Mouse (Mus musculus) intestine, postnatal 0 days (tissue): ENCODE measurements around the gene Acpp. TPM values are rescaled to one million over a fixed set of nuclear protein-coding genes. Genes with fewer than 3 reads are reported as not detected.

Experiments
- ATAC-seq: fragments of 200-750 bp; cut with Nextera tagmentation; 2 replicates; pipeline ENCODE4 v1.8.0; 2017; ENCODE audit warnings: mild to moderate bottlenecking, moderate TSS enrichment, moderate library complexity
- H3K27ac ChIP-seq: fragments of 300-500 bp; sonication (generic); 2 replicates; pipeline ENCODE4 v1.5.1; 2014; ENCODE audit warnings: mild to moderate bottlenecking, low read depth, low read length, moderate library complexity
- H3K27me3 ChIP-seq: fragments of 300-500 bp; sonication (generic); replicated peaks from 2 replicates; pipeline ENCODE4 v1.6.1; 2014; ENCODE audit warnings: low read length, mixed read lengths; ENCODE audit not compliant: control insufficient read depth, insufficient read depth
- H3K36me3 ChIP-seq: fragments of 300-500 bp; sonication (generic); 2 replicates; pipeline ENCODE4 v1.6.1; 2014; ENCODE audit warnings: mild to moderate bottlenecking, moderate library complexity; ENCODE audit not compliant: control insufficient read depth, insufficient read depth
- H3K4me1 ChIP-seq: fragments of 300-500 bp; sonication (generic); replicated peaks from 2 replicates; pipeline ENCODE4 v1.6.1; 2014; ENCODE audit warnings: antibody characterized with exemption, low read length, mixed read lengths; ENCODE audit not compliant: control insufficient read depth, insufficient read depth
- H3K4me2 ChIP-seq: fragments of 300-500 bp; sonication (generic); replicated peaks from 2 replicates; pipeline ENCODE4 v1.6.1; 2014; ENCODE audit warnings: low read depth, mild to moderate bottlenecking, moderate library complexity
- H3K4me3 ChIP-seq: fragments of 300-500 bp; sonication (generic); 2 replicates; pipeline ENCODE4 v1.5.1; 2014; ENCODE audit warnings: low read depth, low read length
- H3K9ac ChIP-seq: fragments of 300-500 bp; sonication (generic); 2 replicates; pipeline ENCODE4 v1.6.1; 2014; ENCODE audit warnings: mild to moderate bottlenecking, low read depth, low read length
- H3K9me3 ChIP-seq: fragments of 300-500 bp; sonication (generic); 2 replicates; pipeline ENCODE4 v1.6.1; 2016; ENCODE audit warnings: mixed run types; ENCODE audit not compliant: control insufficient read depth
- CTCF ChIP-seq: sonication (generic); IDR thresholded peaks from 2 replicates; pipeline ENCODE4 v1.5.1; 2016; ENCODE audit warnings: low read depth, mild to moderate bottlenecking, control low read depth, antibody characterized with exemption, moderate library complexity
- WGBS: fragments of 180-500 bp; shearing (Covaris S2); extraction: QIAGEN DNeasy Blood & Tissue Kit; methylation state at CpG from one replicate; pipeline ENCODE4 v1.1.7; 2014; 5-methylcytosine and 5-hydroxymethylcytosine counted together
- polyA plus RNA-seq: library from polyadenylated mRNA; unstranded; fragments of >200 nt; fragmentation: Nextera tagmentation; extraction: Ambion mirVana; gene quantifications from 2 replicates; pipeline ENCODE4 v1.2.1, GENCODE M21; 2015

The Acpp gene
- polyA plus RNA-seq, 1 experiment from 2014 or later, result 3.6 TPM

DNA sequence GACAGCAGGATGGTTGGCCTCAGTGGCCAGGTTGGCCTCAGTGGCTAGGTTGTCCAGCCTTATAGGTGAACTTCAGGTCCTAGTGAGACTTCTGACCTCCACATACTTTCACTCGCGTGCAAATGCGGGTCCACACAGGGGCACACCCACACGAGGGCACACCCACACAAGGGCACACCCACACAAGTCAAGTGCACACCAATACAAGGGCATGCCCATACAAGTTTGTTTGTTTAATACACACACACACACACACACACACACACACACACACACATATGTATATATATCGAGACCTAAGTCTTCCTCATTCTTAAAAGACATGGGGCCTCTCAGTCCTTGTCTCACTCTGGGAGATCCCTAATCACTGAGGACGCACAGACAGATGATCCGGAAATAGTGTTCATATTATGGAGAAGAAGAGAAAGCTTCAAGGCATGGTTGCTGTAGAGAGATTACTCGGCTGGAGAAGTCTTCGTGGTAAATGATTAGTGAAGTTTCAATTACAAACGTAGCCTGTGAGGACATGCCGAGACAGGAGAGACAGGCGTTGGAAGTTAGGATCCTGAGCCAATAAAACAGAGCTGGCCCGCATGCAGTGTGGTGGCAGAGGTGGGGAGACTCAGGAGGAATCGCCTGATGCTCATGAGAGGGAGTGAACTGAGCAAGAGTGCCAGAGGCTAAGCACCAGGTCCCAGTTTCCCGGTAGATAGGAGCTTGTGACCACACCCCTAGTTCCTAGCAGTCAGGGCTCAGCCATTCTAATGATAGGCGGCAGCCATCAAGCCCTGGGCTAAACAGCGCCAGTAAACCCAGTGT lies 23.7 kb upstream of the Acpp start:
- Histone ChIP-seq H3K27ac (peak overlapping the region; percentile 60), H3K27me3 (no peaks in the 10 kb centered on the region), H3K4me3 (peak overlapping the region; percentile 12; the same call in 1 of the 2 replicates), H3K4me1 (no peaks in the 10 kb centered on the region), H3K9ac (no peak overlapping the region), H3K9me3 (no peaks in the 10 kb centered on the region), H3K4me2 (peak overlapping the region; percentile 57), H3K36me3 (no peaks in the 10 kb centered on the region)
- peak; percentile 83 for ATAC-seq
- no peak for TF ChIP-seq CTCF
- 35% methylated on average over 17 of the region's 17 CpGs for WGBS

DNA sequence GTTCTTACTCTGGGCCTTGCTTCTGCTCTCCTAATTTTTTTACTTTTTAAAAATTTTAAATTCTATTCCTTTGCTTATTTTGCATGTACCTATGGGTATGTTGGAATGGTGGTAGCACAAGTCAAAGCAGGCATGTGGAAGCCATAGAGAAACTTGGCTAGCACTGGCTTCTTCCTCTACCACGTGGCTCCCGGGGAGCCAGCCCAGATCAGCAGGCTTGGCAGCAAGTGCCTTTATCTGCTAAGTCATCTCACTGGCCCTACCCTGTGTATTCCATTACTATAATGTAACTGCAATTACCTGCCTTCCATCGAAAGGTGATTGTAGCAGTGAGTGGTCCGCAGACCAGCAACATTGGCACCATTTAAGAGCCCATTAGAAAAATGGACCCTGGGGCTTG lies 22.8 kb upstream of the Acpp start:
- no peaks in the 10 kb centered on the region for H3K27me3 ChIP-seq
- no peak overlapping the region for H3K9ac ChIP-seq
- TF ChIP-seq CTCF, result no peak
- no peak for ATAC-seq
- H3K36me3 ChIP-seq, result no peaks in the 10 kb centered on the region
- 61% methylated on average over 4 of the region's 4 CpGs for WGBS
- H3K4me2 ChIP-seq, result no peak overlapping the region
- peak overlapping the region; percentile 60; the same call in 1 of the 2 replicates for H3K27ac ChIP-seq
- H3K4me3 ChIP-seq, result no peak overlapping the region
- no peaks in the 10 kb centered on the region for H3K4me1 ChIP-seq
- no peaks in the 10 kb centered on the region for H3K9me3 ChIP-seq

DNA sequence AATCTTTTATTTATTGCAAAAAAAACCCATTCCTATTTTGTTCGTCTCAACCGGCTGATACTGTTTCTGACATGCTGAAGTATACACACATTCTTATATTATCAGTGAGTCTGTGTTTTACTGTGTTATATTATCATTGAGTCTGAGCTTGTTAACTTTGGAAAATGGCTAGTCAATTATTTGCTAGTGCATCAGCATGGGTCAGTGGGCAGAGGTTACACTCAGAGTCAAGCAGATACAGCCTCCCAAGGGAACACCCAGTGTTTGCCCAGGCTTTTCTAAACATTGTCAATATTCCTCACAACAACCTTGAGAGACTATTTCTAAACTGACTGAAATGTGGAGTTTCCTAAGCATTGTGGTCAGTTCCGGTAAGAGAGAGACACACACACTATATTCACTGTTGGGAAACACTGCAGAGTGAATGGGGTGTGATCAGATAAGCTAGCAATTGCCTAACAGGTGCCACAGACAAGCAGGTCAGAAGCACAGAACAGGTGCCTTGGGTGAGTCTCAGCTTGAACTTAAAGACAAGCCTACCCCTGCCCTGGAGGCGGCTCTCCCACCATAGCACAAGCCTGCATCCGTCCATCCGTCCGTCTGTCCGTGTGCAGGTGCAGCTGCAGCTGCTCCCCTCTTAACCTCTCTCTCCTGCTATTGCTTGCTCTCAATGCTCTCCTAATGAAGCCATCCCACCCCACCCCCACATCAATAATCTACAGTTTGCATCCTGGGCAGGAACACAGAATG lies 18.1 kb upstream of the Acpp start:
- WGBS, result 41% methylated on average over 8 of the region's 8 CpGs
- Histone ChIP-seq H3K4me1 (no peaks in the 10 kb centered on the region), H3K9ac (no peak overlapping the region), H3K4me3 (no peak overlapping the region), H3K27ac (peak overlapping the region; percentile 70), H3K27me3 (no peaks in the 10 kb centered on the region), H3K4me2 (peak overlapping the region; percentile 48), H3K9me3 (no peaks in the 10 kb centered on the region), H3K36me3 (no peaks in the 10 kb centered on the region)
- peak; percentile 96 for ATAC-seq
- TF ChIP-seq CTCF, result no peak

DNA sequence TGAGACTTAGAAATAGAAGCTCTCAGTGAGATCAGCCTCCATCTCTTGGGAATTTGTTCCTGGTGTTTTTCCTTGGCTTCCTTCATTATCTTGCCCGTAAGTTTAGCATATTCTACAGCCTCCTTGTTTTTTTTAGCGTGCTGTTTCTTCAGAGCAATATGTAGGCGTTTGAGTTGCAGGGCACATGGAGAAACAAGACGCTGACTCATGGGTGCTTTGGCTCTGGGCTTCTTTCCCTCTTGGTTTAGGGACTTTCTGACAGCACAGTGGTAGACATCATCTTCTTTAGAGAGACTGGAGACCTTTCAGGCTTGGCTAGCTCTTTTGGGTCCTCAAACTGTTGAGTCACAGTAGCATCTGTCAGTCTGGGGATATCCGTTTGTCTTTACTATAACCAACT lies 6.6 kb upstream of the Acpp start:
- Histone ChIP-seq H3K4me1 (no peaks in the 10 kb centered on the region), H3K4me3 (no peak overlapping the region)
- no peak for TF ChIP-seq CTCF

DNA sequence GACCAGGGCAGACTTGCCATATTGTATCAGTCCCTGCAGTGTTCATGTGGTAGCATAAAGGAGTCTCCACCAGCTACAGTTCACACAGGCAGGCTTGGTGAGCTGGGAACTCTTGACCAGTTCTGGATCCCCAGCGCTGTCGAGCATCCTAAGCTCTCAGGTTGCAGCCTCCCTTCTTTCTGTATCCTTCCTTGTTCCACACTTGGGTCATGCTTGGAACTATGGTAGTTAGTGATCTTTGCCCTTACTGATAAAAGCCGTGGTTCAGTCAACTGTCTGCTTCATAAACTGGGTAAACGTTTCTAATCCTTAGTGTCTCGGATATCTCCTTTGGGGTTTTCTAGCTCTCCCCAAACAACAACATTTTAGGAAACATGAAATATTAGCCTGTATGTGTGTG lies 1.9 kb upstream of the Acpp start:
- H3K4me2 ChIP-seq, result no peak overlapping the region
- H3K27me3 ChIP-seq, result no peaks in the 10 kb centered on the region
- H3K4me3 ChIP-seq, result no peak overlapping the region
- no peaks in the 10 kb centered on the region for H3K4me1 ChIP-seq
- no peaks in the 10 kb centered on the region for H3K9me3 ChIP-seq
- H3K27ac ChIP-seq, result no peak overlapping the region
- 41% methylated on average over 5 of the region's 5 CpGs for WGBS
- no peak for TF ChIP-seq CTCF
- H3K36me3 ChIP-seq, result no peaks in the 10 kb centered on the region
- ATAC-seq, result peak; percentile 67
- H3K9ac ChIP-seq, result no peak overlapping the region

More for the DNA sequence above, 6.6 kb upstream of the Acpp start:
- WGBS, result 89% methylated on average over 5 of the region's 5 CpGs
- no peak for ATAC-seq
- Histone ChIP-seq H3K9ac (no peak overlapping the region), H3K9me3 (no peaks in the 10 kb centered on the region), H3K4me2 (no peak overlapping the region), H3K27ac (no peak overlapping the region), H3K27me3 (no peaks in the 10 kb centered on the region), H3K36me3 (no peaks in the 10 kb centered on the region)
